Mouse (Mus musculus): ENCODE data around the gene 1700001F09Rik.
"Not testable (repeated sequence)": the region's sequence is repeated elsewhere in the genome, so short reads cannot be mapped to it uniquely, and the experiment has no call there.

Gene 1700001F09Rik

GRCm38 (mm10) chr14:43347711-43348110 lies at the start of gene 1700001F09Rik:
Gene 1700001F09Rik (minus strand): TSS chr14:43347811.
- not testable (repeated sequence) for DNase-seq (ENCODE audit: low read depth, low spot score)

GRCm38 (mm10) chr14:43361713-43362112 lies 14.1 kb upstream of the 1700001F09Rik start:
- DNase-seq (ENCODE audit: low read depth, low spot score): not testable (repeated sequence)

- not testable (repeated sequence) for DNase-seq (ENCODE audit: low read depth, low spot score)
Observed at GRCm38 (mm10) chr14:43359246-43359645, 11.6 kb upstream of the 1700001F09Rik start.

GRCm38 (mm10) chr14:43357496-43357895 lies 9.9 kb upstream of the 1700001F09Rik start:
- not testable (repeated sequence) for DNase-seq (ENCODE audit: low read depth, low spot score)

DNA sequence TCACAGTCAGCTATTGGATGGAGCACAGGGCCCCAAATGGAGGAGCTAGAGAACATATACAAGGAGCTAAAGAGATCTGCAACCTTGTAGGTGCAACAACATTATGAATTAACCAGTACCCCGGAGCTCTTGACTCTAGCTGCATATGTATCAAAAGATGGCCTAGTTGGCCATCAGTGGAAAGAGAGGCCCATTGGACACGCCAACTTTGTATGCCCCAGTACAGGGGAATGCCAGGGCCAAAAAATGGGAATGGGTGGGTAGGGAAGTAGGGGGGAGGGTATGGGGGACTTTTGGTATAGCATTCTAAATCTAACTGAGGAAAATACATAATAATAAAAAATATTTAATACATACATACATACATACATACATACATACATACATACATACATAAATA lies 5.3 kb upstream of the 1700001F09Rik start:
- DNase-seq (ENCODE audit: low read depth, low spot score): not testable (repeated sequence)

GRCm38 (mm10) chr14:43337646-43338045 lies 10.0 kb downstream of the 1700001F09Rik start:
- not testable (repeated sequence) for DNase-seq (ENCODE audit: low read depth, low spot score)

- not testable (repeated sequence) for DNase-seq (ENCODE audit: low read depth, low spot score)
Observed at GRCm38 (mm10) chr14:43331362-43331880, 16.2 kb downstream of the 1700001F09Rik start.

- DNase-seq (ENCODE audit: low read depth, low spot score): not testable (repeated sequence)
Observed at GRCm38 (mm10) chr14:43328603-43329002, 19.0 kb downstream of the 1700001F09Rik start.

DNA sequence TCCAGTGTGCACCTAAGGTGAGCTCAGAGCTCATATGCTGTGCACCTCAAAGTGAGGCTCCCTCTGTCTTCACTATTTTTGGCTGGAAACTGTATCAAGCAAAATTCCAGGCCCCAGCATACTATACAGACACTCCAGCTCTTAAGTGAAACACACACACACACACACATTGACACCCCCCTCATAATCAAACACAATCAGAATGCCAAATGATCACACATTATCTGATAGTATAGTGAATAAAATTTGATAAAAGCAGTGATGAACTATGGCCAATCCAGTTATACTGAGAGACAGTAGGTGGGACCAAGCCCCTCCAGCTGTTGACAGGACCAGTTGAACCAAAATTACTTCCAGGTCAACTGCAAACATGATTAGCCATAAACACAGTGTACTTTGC lies 28.1 kb downstream of the 1700001F09Rik start:
- not testable (repeated sequence) for DNase-seq (ENCODE audit: low read depth, low spot score)

DNA sequence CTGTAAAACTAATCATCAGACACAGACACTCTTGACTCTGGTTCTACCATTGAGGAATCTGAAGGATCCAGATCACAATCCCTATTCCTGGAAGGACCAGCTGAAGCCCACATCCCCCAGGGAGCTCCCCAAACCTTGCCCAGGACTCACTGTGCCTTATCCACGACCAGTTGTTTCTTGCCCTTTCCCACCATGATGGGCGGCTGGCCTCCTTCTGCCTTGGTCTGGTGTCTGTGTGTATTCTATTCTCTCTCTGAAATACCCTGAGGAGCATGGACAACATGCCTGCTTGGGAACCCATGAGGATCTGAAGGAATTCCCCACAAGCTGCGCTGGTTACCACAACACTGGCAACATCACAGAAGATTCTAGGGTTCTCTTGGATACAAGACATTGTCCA lies 54.1 kb downstream of the 1700001F09Rik start, which contains the start of gene Gm8127:
Gm8127 (minus strand) TSS at position 330 of the 400 bp plus-strand sequence.
- DNase-seq (ENCODE audit: low read depth, low spot score): not testable (repeated sequence)
